Mouse (Mus musculus): ENCODE measurements around the gene Mettl23. TPM values are rescaled to one million over a fixed set of nuclear protein-coding genes. Genes with fewer than 3 reads are reported as not detected.
A peak's percentile ranks its signal among the peaks of the same experiment; 100 is the strongest.
"Not testable (repeated sequence)": the region's sequence is repeated elsewhere in the genome, so short reads cannot be mapped to it uniquely, and the experiment has no call there.

The Mettl23 gene
- polyA plus RNA-seq, 1 experiment from 2014 or later: 63.7 TPM

DNA sequence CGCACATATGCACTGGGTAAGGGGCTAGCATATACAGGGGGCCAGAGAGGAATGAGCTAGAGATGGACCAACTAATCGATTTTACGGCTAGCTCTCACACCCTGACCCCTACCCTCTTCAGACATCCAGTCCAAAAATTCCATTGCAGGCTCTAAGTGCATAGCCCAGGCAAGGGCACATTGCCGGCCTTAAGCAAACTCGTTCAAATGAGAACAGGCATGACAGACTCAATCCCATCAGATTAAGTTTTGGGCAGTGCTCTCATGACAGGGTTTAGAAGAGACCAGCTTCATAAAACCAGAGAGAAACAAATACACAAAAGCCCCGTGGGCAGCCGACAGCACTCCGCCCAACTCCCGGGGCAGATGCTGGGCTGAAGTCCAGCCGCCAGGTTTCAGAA is 20.9 kb upstream of the Mettl23 start:
- whole genome bisulfite sequencing: 50% methylated on average over 10 of the region's 10 CpGs
- H3K4me1 ChIP-seq (replicated peaks): peaks cover 56% of the 10 kb centered on the region
- ATAC-seq: no peak

DNA sequence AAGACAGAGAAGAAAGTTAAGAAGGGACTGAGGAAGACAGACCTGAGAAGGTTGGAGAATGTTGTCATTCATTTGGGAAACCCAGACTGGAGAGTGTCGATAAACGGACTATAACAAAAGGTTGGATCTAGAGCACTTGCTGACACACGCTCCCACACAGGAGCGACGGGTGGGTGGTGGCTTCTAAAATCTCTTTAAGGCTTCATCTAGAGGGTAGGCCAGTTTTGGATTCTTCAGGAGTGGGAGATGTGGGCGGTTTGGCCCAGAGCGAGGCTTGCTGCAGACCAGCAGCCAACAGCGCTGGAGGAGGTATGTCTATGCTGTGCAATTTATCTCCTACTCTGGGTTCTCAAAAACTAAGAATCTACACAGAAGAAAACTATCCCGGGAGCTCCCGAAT is 20.5 kb upstream of the Mettl23 start:
- Histone ChIP-seq H3K9ac (no peak overlapping the region), H3K27ac (no peak overlapping the region), H3K4me1 (replicated peaks) (peaks cover 53% of the 10 kb centered on the region), H3K27me3 (replicated peaks) (no peaks in the 10 kb centered on the region), H3K4me2 (replicated peaks) (no peak overlapping the region), H3K36me3 (no peaks in the 10 kb centered on the region), H3K4me3 (replicated peaks) (no peak overlapping the region), H3K9me3 (no peaks in the 10 kb centered on the region)
- 82% methylated on average over 10 of the region's 10 CpGs for WGBS
- ATAC-seq: no peak

More for the DNA sequence above, 20.9 kb upstream of the Mettl23 start:
- Histone ChIP-seq H3K4me2 (replicated peaks) (no peak overlapping the region), H3K27ac (no peak overlapping the region), H3K9ac (no peak overlapping the region), H3K36me3 (no peaks in the 10 kb centered on the region), H3K27me3 (replicated peaks) (no peaks in the 10 kb centered on the region), H3K4me3 (replicated peaks) (no peak overlapping the region), H3K9me3 (no peaks in the 10 kb centered on the region)

GRCm38 (mm10) chr11:116823255-116823654 is 19.8 kb upstream of the Mettl23 start:
- no peak overlapping the region for H3K9ac ChIP-seq
- no peaks in the 10 kb centered on the region for H3K36me3 ChIP-seq
- no peak overlapping the region for H3K27ac ChIP-seq
- no peaks in the 10 kb centered on the region for H3K27me3 ChIP-seq (replicated peaks)
- ATAC-seq: no peak
- no peak overlapping the region for H3K4me2 ChIP-seq (replicated peaks)
- no peak overlapping the region for H3K4me3 ChIP-seq (replicated peaks)
- no peaks in the 10 kb centered on the region for H3K9me3 ChIP-seq
- peaks cover 53% of the 10 kb centered on the region for H3K4me1 ChIP-seq (replicated peaks)
- WGBS: 98% methylated on average over 2 of the region's 2 CpGs

DNA sequence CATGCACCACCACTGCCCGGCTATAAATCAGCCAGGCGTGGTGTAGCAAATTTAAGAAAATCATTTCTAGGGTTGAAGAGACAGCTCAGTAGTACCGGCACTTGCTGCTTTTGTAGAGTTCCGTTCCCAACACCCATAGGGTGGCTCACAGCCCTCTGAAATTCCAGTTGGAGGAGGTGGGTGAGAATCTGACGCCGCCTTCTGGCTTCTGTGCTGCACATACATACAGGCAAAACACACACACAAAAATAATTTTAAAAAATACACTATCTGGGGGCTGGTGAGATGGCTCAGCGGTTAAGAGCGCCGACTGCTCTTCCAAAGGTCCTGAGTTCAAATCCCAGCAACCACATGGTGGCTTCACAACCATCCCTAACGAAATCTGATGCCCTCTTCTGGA is 19.2 kb upstream of the Mettl23 start:
- ATAC-seq; H3K36me3 ChIP-seq; H3K9me3 ChIP-seq; H3K27me3 ChIP-seq (replicated peaks); H3K4me3 ChIP-seq (replicated peaks); H3K27ac ChIP-seq; H3K9ac ChIP-seq; H3K4me2 ChIP-seq (replicated peaks): not testable (repeated sequence)
- WGBS: 96% methylated on average over 10 of the region's 10 CpGs
- H3K4me1 ChIP-seq (replicated peaks): peaks cover 55% of the 10 kb centered on the region

DNA sequence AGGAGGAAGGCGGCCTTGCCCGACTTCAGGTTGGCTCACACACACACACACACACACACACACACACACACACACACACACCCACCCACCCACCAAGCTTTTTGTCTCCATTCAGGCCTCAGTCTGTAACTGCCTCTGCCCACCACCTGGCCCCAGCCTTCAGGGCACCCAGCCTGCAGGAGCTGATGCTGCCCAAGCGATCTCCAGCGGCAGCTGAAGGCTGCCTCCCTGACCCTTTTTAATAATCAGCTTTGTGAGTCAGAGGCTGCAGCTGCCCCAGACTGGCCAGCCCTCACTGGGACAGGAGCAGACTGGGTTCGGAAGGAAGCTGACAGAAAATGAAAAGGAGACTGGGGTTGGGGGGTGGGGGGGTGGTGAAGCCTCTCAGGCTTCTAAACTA is 17.8 kb upstream of the Mettl23 start:
- no peaks in the 10 kb centered on the region for H3K36me3 ChIP-seq
- H3K4me1 ChIP-seq (replicated peaks): peaks cover 52% of the 10 kb centered on the region
- peak overlapping the region; percentile 19 for H3K4me2 ChIP-seq (replicated peaks)
- H3K27ac ChIP-seq: peak overlapping the region; percentile 27; the same call in 1 of the 2 replicates
- no peaks in the 10 kb centered on the region for H3K27me3 ChIP-seq (replicated peaks)
- no peak for ATAC-seq
- WGBS: 71% methylated on average over 5 of the region's 5 CpGs
- no peak overlapping the region for H3K9ac ChIP-seq
- no peak overlapping the region for H3K4me3 ChIP-seq (replicated peaks)
- no peaks in the 10 kb centered on the region for H3K9me3 ChIP-seq

DNA sequence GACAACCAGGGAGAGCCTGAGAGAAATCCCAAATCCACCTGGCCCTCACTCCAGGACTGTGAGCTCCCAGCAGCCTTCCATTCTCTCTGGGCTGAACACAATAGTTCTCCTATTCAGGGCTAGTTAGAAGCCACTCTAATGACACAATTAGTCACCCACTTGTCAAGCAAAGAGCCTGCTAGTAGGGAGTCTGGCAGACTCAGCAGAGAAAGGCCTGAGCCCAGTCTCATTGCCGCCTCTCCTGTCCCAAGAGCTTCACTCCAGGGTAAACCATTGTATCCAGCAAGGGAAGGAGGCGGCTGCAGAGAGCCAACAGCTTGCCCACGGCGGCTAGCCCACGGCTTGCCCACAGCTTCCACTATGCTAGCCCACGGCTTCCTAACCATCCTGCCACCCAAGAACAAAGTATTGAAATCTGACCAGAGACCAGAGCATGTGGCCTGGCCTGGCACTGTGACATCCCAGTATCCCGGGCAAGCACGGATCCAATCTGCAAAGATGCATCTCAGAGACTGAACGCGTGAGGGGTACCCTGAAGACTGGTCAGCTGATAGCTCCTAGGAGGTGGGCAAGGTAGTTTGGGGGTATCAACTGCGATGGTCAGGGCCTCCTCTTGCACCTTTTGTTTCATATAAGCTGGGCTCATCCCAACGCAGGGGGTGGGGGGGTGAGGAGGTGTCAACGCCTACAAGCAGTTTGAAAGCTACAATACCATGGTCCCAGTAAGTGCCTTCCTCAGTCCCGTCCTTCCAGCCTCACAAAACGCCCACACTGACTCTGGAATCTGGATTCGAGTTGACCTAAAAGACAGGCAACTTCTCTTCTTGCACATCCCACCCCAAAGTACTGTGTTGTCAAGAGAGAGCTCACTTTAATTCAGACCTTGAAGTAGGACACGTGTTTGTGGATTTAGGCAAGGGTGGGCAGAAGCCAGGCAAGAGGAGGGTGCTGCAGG is 16.3 kb upstream of the Mettl23 start:
- peak overlapping the region; percentile 90 for H3K9ac ChIP-seq
- WGBS: 40% methylated on average over 17 of the region's 17 CpGs
- no peaks in the 10 kb centered on the region for H3K9me3 ChIP-seq
- ATAC-seq: 0 out of 2 replicates have a peak, but pooled peaks have one; percentile 1
- H3K4me2 ChIP-seq (replicated peaks): peak overlapping the region; percentile 85
- H3K27me3 ChIP-seq (replicated peaks): no peaks in the 10 kb centered on the region
- 0 out of 2 replicates have a peak, but pooled peaks cover 3% of the 10 kb centered on the region for H3K36me3 ChIP-seq
- peak overlapping the region; percentile 77 for H3K27ac ChIP-seq
- peaks cover 38% of the 10 kb centered on the region for H3K4me1 ChIP-seq (replicated peaks)
- H3K4me3 ChIP-seq (replicated peaks): peak overlapping the region; percentile 82

GRCm38 (mm10) chr11:116827534-116828165 is 15.4 kb upstream of the Mettl23 start, which contains the start of gene Mxra7:
Gene Mxra7 (minus strand): TSS chr11:116828046.
- ATAC-seq: peak; percentile 85
- WGBS: under 1% methylated on average over 63 of the region's 71 CpGs
- peak within 1 kb of the TSS; percentile 90 for H3K9ac ChIP-seq

GRCm38 (mm10) chr11:116832172-116832685 is 10.8 kb upstream of the Mettl23 start:
- Histone ChIP-seq H3K9me3 (no peaks in the 10 kb centered on the region), H3K9ac (no peak overlapping the region), H3K4me1 (replicated peaks) (peaks cover 13% of the 10 kb centered on the region), H3K27me3 (replicated peaks) (no peaks in the 10 kb centered on the region), H3K27ac (no peak overlapping the region), H3K36me3 (peaks cover 42% of the 10 kb centered on the region), H3K4me3 (replicated peaks) (no peak overlapping the region), H3K4me2 (replicated peaks) (no peak overlapping the region)
- 37% methylated on average over 3 of the region's 4 CpGs for WGBS
- no peak for ATAC-seq

More at GRCm38 (mm10) chr11:116827534-116828165, 15.4 kb upstream of the Mettl23 start, which contains the start of gene Mxra7:
- Histone ChIP-seq H3K4me1 (replicated peaks) (peaks cover 30% of the 10 kb centered on the region), H3K27ac (peak within 1 kb of the TSS; percentile 70), H3K36me3 (0 out of 2 replicates have a peak, but pooled peaks cover 4% of the 10 kb centered on the region), H3K9me3 (no peaks in the 10 kb centered on the region), H3K27me3 (replicated peaks) (no peaks in the 10 kb centered on the region), H3K4me2 (replicated peaks) (peak within 1 kb of the TSS; percentile 85), H3K4me3 (replicated peaks) (peak within 1 kb of the TSS; percentile 82)

DNA sequence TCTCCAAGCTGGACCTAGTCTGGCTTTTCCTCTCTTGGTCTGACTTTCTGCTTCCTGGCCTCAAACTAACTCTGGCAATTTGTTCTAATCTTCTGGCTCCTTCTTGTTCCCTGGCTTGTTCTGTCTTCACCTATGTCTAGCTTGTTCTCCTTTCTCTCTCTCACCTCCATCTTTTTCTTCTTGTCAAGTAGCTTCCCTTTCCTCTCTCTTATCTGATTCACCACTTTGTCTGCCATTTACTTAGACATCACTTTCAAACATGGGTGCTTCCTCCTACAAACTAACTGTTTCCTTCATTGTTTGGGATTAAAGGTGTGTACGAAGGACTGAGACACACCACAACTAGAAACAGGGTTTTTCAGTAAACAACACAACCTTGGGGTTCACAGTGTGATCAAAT is 8.1 kb upstream of the Mettl23 start:
- 91% methylated on average over 1 of the region's 1 CpGs for WGBS
- Histone ChIP-seq H3K9ac (no peak overlapping the region), H3K27me3 (replicated peaks) (no peaks in the 10 kb centered on the region), H3K27ac (no peak overlapping the region), H3K4me2 (replicated peaks) (no peak overlapping the region), H3K4me1 (replicated peaks) (peaks cover 17% of the 10 kb centered on the region), H3K36me3 (peaks cover 63% of the 10 kb centered on the region), H3K4me3 (replicated peaks) (no peak overlapping the region), H3K9me3 (no peaks in the 10 kb centered on the region)
- no peak for ATAC-seq

DNA sequence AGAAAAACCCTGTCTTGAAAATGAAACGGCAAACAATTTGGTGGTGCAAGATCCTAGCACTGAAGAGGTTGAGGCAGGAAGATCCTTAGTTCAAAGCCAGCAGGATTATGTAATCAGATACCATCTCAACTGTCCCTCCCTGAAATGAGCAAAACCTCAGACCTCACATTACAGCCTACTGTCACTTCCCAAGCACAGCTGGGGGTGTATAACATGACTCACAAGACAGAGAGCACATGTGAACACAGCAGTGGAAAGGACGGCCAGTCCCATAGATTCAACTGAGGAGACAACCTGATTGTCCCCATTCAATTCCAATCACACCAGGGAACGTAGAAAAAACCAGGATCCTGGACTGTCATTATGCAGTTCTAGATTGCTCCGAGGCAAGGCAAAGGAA is 6.8 kb upstream of the Mettl23 start:
- ATAC-seq: no peak
- Histone ChIP-seq H3K27me3 (replicated peaks) (no peaks in the 10 kb centered on the region), H3K4me1 (replicated peaks) (peaks cover 27% of the 10 kb centered on the region), H3K9ac (no peak overlapping the region), H3K27ac (no peak overlapping the region), H3K4me3 (replicated peaks) (no peak overlapping the region), H3K36me3 (peaks cover 67% of the 10 kb centered on the region), H3K9me3 (no peaks in the 10 kb centered on the region), H3K4me2 (replicated peaks) (no peak overlapping the region)
- 92% methylated on average over 4 of the region's 4 CpGs for WGBS

DNA sequence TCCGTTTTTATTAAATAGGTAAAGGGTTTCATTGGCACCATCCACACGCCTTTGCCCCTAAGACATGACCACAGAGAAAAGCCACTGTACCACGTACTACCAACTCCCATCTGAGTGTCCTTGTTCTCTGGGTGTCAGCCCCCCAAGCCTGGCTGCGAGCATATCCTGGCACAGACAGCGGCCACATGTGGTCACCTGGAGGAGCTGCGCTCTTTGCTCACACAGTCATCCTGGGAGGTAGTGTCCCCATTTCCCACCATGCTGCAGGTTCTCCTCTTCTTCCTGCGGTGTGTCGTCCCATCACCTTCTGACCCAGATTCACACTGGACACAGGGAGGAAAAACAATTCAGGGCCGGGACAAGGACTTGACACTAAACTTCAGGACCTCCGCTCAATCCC is 5.6 kb upstream of the Mettl23 start:
- H3K36me3 ChIP-seq: peaks cover 64% of the 10 kb centered on the region
- no peaks in the 10 kb centered on the region for H3K9me3 ChIP-seq
- 93% methylated on average over 10 of the region's 10 CpGs for WGBS
- H3K27ac ChIP-seq: no peak overlapping the region
- no peak overlapping the region for H3K4me3 ChIP-seq (replicated peaks)
- peaks cover 27% of the 10 kb centered on the region for H3K4me1 ChIP-seq (replicated peaks)
- no peak overlapping the region for H3K4me2 ChIP-seq (replicated peaks)
- H3K27me3 ChIP-seq (replicated peaks): no peaks in the 10 kb centered on the region
- no peak overlapping the region for H3K9ac ChIP-seq
- ATAC-seq: no peak

DNA sequence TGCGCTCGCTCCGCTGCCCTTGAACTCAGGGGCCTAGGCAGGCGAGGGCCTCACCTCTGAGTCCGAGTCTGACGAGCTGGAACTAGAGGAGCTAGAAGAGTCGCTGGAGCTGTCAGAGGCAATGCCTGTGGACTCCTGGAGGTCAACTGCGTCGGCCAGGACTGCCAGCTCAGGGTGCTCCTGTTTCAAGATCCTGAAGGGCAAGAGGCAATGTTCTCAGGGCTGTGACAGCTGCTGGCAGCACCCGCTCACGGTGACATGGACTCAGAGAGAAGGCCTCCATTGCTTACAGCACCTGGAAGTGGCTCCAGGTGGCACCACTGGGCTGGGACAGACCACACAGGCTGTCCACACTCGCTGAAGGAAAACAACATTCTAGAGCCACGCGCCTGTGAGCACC is 4.1 kb upstream of the Mettl23 start:
- H3K27me3 ChIP-seq (replicated peaks): no peaks in the 10 kb centered on the region
- no peak overlapping the region; the same call in 1 of the 2 replicates for H3K4me2 ChIP-seq (replicated peaks)
- peaks cover 56% of the 10 kb centered on the region for H3K36me3 ChIP-seq
- H3K4me1 ChIP-seq (replicated peaks): peaks cover 27% of the 10 kb centered on the region
- no peak overlapping the region for H3K27ac ChIP-seq
- no peaks in the 10 kb centered on the region for H3K9me3 ChIP-seq
- 84% methylated on average over 14 of the region's 14 CpGs for WGBS
- no peak for ATAC-seq
- no peak overlapping the region for H3K9ac ChIP-seq
- H3K4me3 ChIP-seq (replicated peaks): no peak overlapping the region
